Comparison of ENCODE assay signal across 9 mouse cellular contexts in genomic region chr19:15866851-15867250, GRCm38 (mm10).
DNase-seq lines count a peak whose midpoint lies in the region; ATAC-seq and TF ChIP-seq lines count a peak whose summit lies in the region.
"Had no signal": no experiment of that assay in that cellular context is flagged by ENCODE, and none has a peak within 500 bp of the region (broad histone marks: within the 10 kb centered on the region; RNA-seq: fewer than 3 reads in every experiment).

No protein-coding gene starts in this region.

- no peak for TF ChIP-seq POLR2A in MEL (IDR thresholded peaks at IDR 0.05; ENCODE audit: control insufficient read depth in 1 of 2, insufficient read depth in 1 of 2, low read depth in 1 of 2, low read length in 2 of 2, poor library complexity in 1 of 2)

- H3K4me2 ChIP-seq in liver, embryonic 11.5 days: no peak overlapping the region

- DNase-seq in liver (peak; percentile 36), MEL (ENCODE audit: low read depth, low spot score) (peak; percentile 68)
- no peak for DNase-seq in liver, embryonic 11.5 days (ENCODE audit: low spot score)
- peak; percentile 48 to 61 for DNase-seq in adrenal gland, postnatal 36 days
- DNase-seq in kidney, postnatal 36 days: peak; percentile 39 to 74
- peak; percentile 51 for DNase-seq in testis, postnatal 10 days (ENCODE audit: low spot score)
- no peak for DNase-seq in layer of hippocampus, adult 9-10 months (ENCODE audit: low spot score)

- TF ChIP-seq CTCF in MEL (IDR thresholded peaks at IDR 0.05 in 2 of 3, conservative IDR thresholded peaks at IDR 0.05 in 1 of 3; ENCODE audit: control insufficient read depth in 1 of 3, insufficient read depth in 1 of 3, low read depth in 2 of 3, low read length in 3 of 3, poor library complexity in 1 of 3, severe bottlenecking in 1 of 3): peak; percentile 67 to 81 (median 74)

- H3K9me3 ChIP-seq in liver, embryonic 11.5 days (ENCODE audit: control insufficient read depth, low read length): no peaks in the 10 kb centered on the region
- H3K9me3 ChIP-seq in MEL (replicated peaks; ENCODE audit: insufficient read depth, low read length): no peaks in the 10 kb centered on the region

- H3K79me2 ChIP-seq in MEL (ENCODE audit: control insufficient read depth, insufficient read depth, low read length, poor library complexity): no peaks in the 10 kb centered on the region

- TF ChIP-seq EP300 in MEL (IDR thresholded peaks at IDR 0.05; ENCODE audit: low read depth in 1 of 2, low read length in 2 of 2): no peak

- H3K4me3 ChIP-seq in liver, embryonic 11.5 days (ENCODE audit: low read depth, low read length): no peak overlapping the region
- no peak overlapping the region for H3K4me3 ChIP-seq in MEL (ENCODE audit: control insufficient read depth in 1 of 2, insufficient read depth in 1 of 2, low read depth in 2 of 2, low read length in 2 of 2)
- H3K4me3 ChIP-seq: erythroblast, embryonic 14.5 days had no signal

- H3K4me1 ChIP-seq in liver, embryonic 11.5 days (replicated peaks; ENCODE audit: control insufficient read depth, insufficient read depth, low read length): no peaks in the 10 kb centered on the region
- no peaks in the 10 kb centered on the region for H3K4me1 ChIP-seq in MEL (ENCODE audit: control insufficient read depth in 1 of 2, insufficient read depth in 2 of 2, low read length in 2 of 2)

- no peak for ATAC-seq in liver, embryonic 11.5 days (replicated peaks; ENCODE audit: low FRiP score)

- H3K27me3 ChIP-seq in liver, embryonic 11.5 days (replicated peaks; ENCODE audit: control insufficient read depth, insufficient read depth, low read length): no peaks in the 10 kb centered on the region
- H3K27me3 ChIP-seq in MEL (ENCODE audit: control insufficient read depth in 1 of 2, insufficient read depth in 2 of 2, low read length in 2 of 2): no peaks in the 10 kb centered on the region

- H3K9ac ChIP-seq in liver, embryonic 11.5 days (ENCODE audit: low read depth, low read length): no peak overlapping the region
- H3K9ac ChIP-seq in MEL (ENCODE audit: control insufficient read depth, low read depth, low read length, poor library complexity, severe bottlenecking): no peak overlapping the region

- WGBS in liver, embryonic 11.5 days: 70% methylated on average over 4 of the region's 4 CpGs

- H3K36me3 ChIP-seq in liver, embryonic 11.5 days (ENCODE audit: control insufficient read depth, insufficient read depth, low read length): no peaks in the 10 kb centered on the region
- no peaks in the 10 kb centered on the region for H3K36me3 ChIP-seq in MEL (ENCODE audit: control insufficient read depth in 1 of 2, insufficient read depth in 2 of 2, low read length in 2 of 2)

- H3K27ac ChIP-seq in liver, embryonic 11.5 days (ENCODE audit: low read depth, low read length): no peak overlapping the region
- H3K27ac ChIP-seq in MEL (ENCODE audit: control insufficient read depth, low read depth, low read length): no peak overlapping the region
- H3K27ac ChIP-seq: macrophage had no signal

- TF ChIP-seq RAD21 in MEL (IDR thresholded peaks at IDR 0.05; ENCODE audit: low read depth, low read length): peak; percentile 76

TF ChIP-seq in MEL, 35 proteins besides CTCF, POLR2A, EP300 and RAD21:
- TF ChIP-seq ZC3H11A (IDR thresholded peaks at IDR 0.05; ENCODE audit: low read depth, low read length): peak; percentile 65
- TF ChIP-seq SMC3 (IDR thresholded peaks at IDR 0.05; ENCODE audit: low read depth, low read length): peak; percentile 84
- no peak for TF ChIP-seq KAT2A (conservative IDR thresholded peaks at IDR 0.05; ENCODE audit: low read depth, low read length)
TF ChIP-seq in MEL: peak in this region for 2.

Comparison
In these comparisons a context has a peak if more than half of its experiments do, and no peak if none do; other contexts are left out.
1. DNase-seq: peak in liver (single experiment), MEL (single experiment), adrenal gland, postnatal 36 days (2 of 2), kidney, postnatal 36 days (2 of 2) and testis, postnatal 10 days (single experiment); none in liver, embryonic 11.5 days (single experiment) and layer of hippocampus, adult 9-10 months (single experiment).